Mouse (Mus musculus) stomach, postnatal 0 days (tissue): ENCODE data around the gene Scamp1. TPM values are rescaled to one million over a fixed set of nuclear protein-coding genes. Genes with fewer than 3 reads are reported as not detected.

Source experiments
- ATAC-seq: fragments of 200-750 bp; cut with Nextera tagmentation; 2 replicates; pipeline ENCODE4 v1.8.0; 2017; ENCODE audit not compliant: low FRiP score, low TSS enrichment
- DNase-seq: peaks from one replicate; pipeline ENCODE4 v3.0.0-alpha.2; 2016; ENCODE audit warnings: low spot score
- H3K27ac ChIP-seq: fragments of 300-500 bp; sonication (generic); replicated peaks from 2 replicates; pipeline ENCODE4 v1.5.1; 2014; ENCODE audit warnings: mild to moderate bottlenecking, control low read depth
- H3K27me3 ChIP-seq: fragments of 300-500 bp; sonication (generic); 2 replicates; pipeline ENCODE4 v1.6.1; 2014; ENCODE audit warnings: low read length; ENCODE audit not compliant: control insufficient read depth, insufficient read depth
- H3K36me3 ChIP-seq: fragments of 300-500 bp; sonication (generic); 2 replicates; pipeline ENCODE4 v1.6.1; 2014; ENCODE audit warnings: low read length, mixed read lengths; ENCODE audit not compliant: control insufficient read depth, insufficient read depth
- H3K4me1 ChIP-seq: fragments of 300-500 bp; sonication (generic); replicated peaks from 2 replicates; pipeline ENCODE4 v1.6.1; 2014; ENCODE audit warnings: antibody characterized with exemption; ENCODE audit not compliant: control insufficient read depth, insufficient read depth
- H3K4me2 ChIP-seq: fragments of 300-500 bp; sonication (generic); replicated peaks from 2 replicates; pipeline ENCODE4 v1.6.1; 2014; ENCODE audit warnings: low read depth, mild to moderate bottlenecking, control low read depth, moderate library complexity
- H3K4me3 ChIP-seq: fragments of 300-500 bp; sonication (generic); 2 replicates; pipeline ENCODE4 v1.5.1; 2014; ENCODE audit warnings: low read depth, low read length, control low read depth
- H3K9ac ChIP-seq: fragments of 300-500 bp; sonication (generic); 2 replicates; pipeline ENCODE4 v1.6.1; 2014; ENCODE audit warnings: mild to moderate bottlenecking, low read length, control low read depth, mixed read lengths
- H3K9me3 ChIP-seq: fragments of 300-500 bp; sonication (generic); 2 replicates; pipeline ENCODE4 v1.6.1; 2016; ENCODE audit warnings: low read length; ENCODE audit not compliant: control insufficient read depth
- CTCF ChIP-seq: IDR thresholded peaks from 2 replicates; pipeline ENCODE4 v1.5.1; 2016; ENCODE audit warnings: antibody characterized with exemption, low read depth, mild to moderate bottlenecking, moderate library complexity
- EP300 ChIP-seq: optimal IDR thresholded peaks from 2 replicates; pipeline ENCODE3; 2016; ENCODE audit warnings: antibody characterized with exemption
- WGBS: fragments of 180-500 bp; shearing (Covaris S2); extraction: QIAGEN DNeasy Blood & Tissue Kit; methylation state at CpG from one replicate; pipeline ENCODE4 v1.1.7; 2014; 5-methylcytosine and 5-hydroxymethylcytosine counted together
- polyA plus RNA-seq: library from polyadenylated mRNA; unstranded; fragments of >200 nt; fragmentation: Nextera tagmentation; extraction: Ambion mirVana; gene quantifications from 2 replicates; pipeline ENCODE4 v1.2.1, GENCODE M21; 2015

Gene Scamp1
- polyA plus RNA-seq, 1 experiment from 2014 or later = 33.8 TPM

GRCm38 (mm10) chr13:94267190-94267589, 18.5 kb downstream of the Scamp1 start:
- no peaks in the 10 kb centered on the region for H3K9me3 ChIP-seq
- no peaks in the 10 kb centered on the region for H3K36me3 ChIP-seq
- DNase-seq (no peak), ATAC-seq (no peak)
- H3K4me3 ChIP-seq = no peak overlapping the region
- H3K4me2 ChIP-seq = no peak overlapping the region
- TF ChIP-seq EP300 = no peak
- no peak for TF ChIP-seq CTCF
- H3K27ac ChIP-seq = no peak overlapping the region
- no peaks in the 10 kb centered on the region for H3K27me3 ChIP-seq
- WGBS = 49% methylated on average over 4 of the region's 4 CpGs
- no peak overlapping the region for H3K9ac ChIP-seq
- H3K4me1 ChIP-seq = no peaks in the 10 kb centered on the region

- H3K4me3 ChIP-seq = no peak overlapping the region
- H3K9me3 ChIP-seq = no peaks in the 10 kb centered on the region
- no peaks in the 10 kb centered on the region for H3K36me3 ChIP-seq
- no peak overlapping the region for H3K27ac ChIP-seq
- H3K4me2 ChIP-seq = no peak overlapping the region
- H3K4me1 ChIP-seq = no peaks in the 10 kb centered on the region
- ATAC-seq (no peak), DNase-seq (no peak)
- no peaks in the 10 kb centered on the region for H3K27me3 ChIP-seq
- TF ChIP-seq EP300 = no peak
- no peak for TF ChIP-seq CTCF
- 77% methylated on average over 6 of the region's 6 CpGs for WGBS
- no peak overlapping the region for H3K9ac ChIP-seq
These were observed 19.1 kb downstream of the Scamp1 start for GRCm38 (mm10) chr13:94266530-94266929.

- no peak for ATAC-seq
- Histone ChIP-seq H3K36me3 (no peaks in the 10 kb centered on the region), H3K9me3 (no peaks in the 10 kb centered on the region), H3K27me3 (no peaks in the 10 kb centered on the region), H3K4me2 (no peak overlapping the region), H3K9ac (no peak overlapping the region), H3K4me1 (no peaks in the 10 kb centered on the region), H3K27ac (no peak overlapping the region), H3K4me3 (no peak overlapping the region)
- 75% methylated on average over 3 of the region's 3 CpGs for WGBS
- TF ChIP-seq EP300 (no peak), CTCF (no peak)
- DNase-seq = no peak
These were observed 20.4 kb downstream of the Scamp1 start for GRCm38 (mm10) chr13:94265291-94265690.

GRCm38 (mm10) chr13:94263943-94264342, 21.7 kb downstream of the Scamp1 start:
- 55% methylated on average over 5 of the region's 5 CpGs for WGBS
- H3K27me3 ChIP-seq = no peaks in the 10 kb centered on the region
- no peak for TF ChIP-seq EP300
- H3K9ac ChIP-seq = no peak overlapping the region
- H3K36me3 ChIP-seq = no peaks in the 10 kb centered on the region
- no peak overlapping the region for H3K4me3 ChIP-seq
- H3K9me3 ChIP-seq = no peaks in the 10 kb centered on the region
- no peak overlapping the region for H3K27ac ChIP-seq
- DNase-seq = peak; percentile 39
- H3K4me1 ChIP-seq = no peaks in the 10 kb centered on the region
- ATAC-seq = peak; percentile 74
- H3K4me2 ChIP-seq = no peak overlapping the region

- Histone ChIP-seq H3K9me3 (no peaks in the 10 kb centered on the region), H3K4me3 (no peak overlapping the region), H3K27me3 (no peaks in the 10 kb centered on the region), H3K4me1 (no peaks in the 10 kb centered on the region), H3K27ac (no peak overlapping the region), H3K9ac (no peak overlapping the region), H3K4me2 (no peak overlapping the region), H3K36me3 (no peaks in the 10 kb centered on the region)
- DNase-seq (no peak), ATAC-seq (no peak)
- TF ChIP-seq CTCF = no peak
- no peak for TF ChIP-seq EP300
- WGBS = 69% methylated on average over 4 of the region's 4 CpGs
These were observed 23.1 kb downstream of the Scamp1 start for GRCm38 (mm10) chr13:94262551-94262950.

- Histone ChIP-seq H3K4me1 (no peaks in the 10 kb centered on the region; the same call in 1 of the 2 replicates), H3K4me2 (no peak overlapping the region), H3K36me3 (no peaks in the 10 kb centered on the region), H3K9me3 (no peaks in the 10 kb centered on the region), H3K9ac (no peak overlapping the region), H3K27ac (peak overlapping the region; percentile 65), H3K27me3 (no peaks in the 10 kb centered on the region), H3K4me3 (no peak overlapping the region)
- ATAC-seq = peak; percentile 4; the same call in 1 of the 2 replicates
- 57% methylated on average over 6 of the region's 6 CpGs for WGBS
- TF ChIP-seq EP300 = no peak
- TF ChIP-seq CTCF = no peak
- no peak for DNase-seq
These were observed 24.0 kb downstream of the Scamp1 start for GRCm38 (mm10) chr13:94261624-94262023.
